Mouse (Mus musculus) thymus, postnatal 14 days (tissue): ENCODE measurements at regions not wholly inside any gene's neighbourhood (a gene's known extent, or its start where the extent isn't known, plus 50 kb on each side); places are given as distances from the start of the nearest gene placed in this dataset.

ENCODE experiments used
- DNase-seq: peaks from one replicate; pipeline ENCODE4 v3.0.0; 2021

DNA sequence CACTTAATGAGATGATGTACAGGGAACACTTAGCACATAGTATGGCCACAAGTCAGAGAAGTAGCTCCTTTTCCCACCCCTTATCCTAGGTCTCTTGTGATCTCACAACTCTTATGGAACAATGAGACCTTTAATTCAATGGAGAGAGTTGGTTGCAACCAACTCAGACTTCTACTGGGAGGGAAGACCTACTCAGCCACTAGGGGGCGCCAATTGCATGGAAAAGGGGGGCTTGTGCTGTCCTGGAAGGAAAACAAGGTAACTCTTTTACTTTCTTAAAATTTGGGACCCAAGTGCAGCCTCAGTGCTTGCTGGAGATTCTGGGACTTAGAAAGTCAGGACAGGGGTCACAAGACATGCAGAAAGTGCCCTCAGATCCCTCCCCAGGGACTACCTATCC, 60.7 kb upstream of the Kcnj15 start:
- peak; percentile 83 for DNase-seq

DNA sequence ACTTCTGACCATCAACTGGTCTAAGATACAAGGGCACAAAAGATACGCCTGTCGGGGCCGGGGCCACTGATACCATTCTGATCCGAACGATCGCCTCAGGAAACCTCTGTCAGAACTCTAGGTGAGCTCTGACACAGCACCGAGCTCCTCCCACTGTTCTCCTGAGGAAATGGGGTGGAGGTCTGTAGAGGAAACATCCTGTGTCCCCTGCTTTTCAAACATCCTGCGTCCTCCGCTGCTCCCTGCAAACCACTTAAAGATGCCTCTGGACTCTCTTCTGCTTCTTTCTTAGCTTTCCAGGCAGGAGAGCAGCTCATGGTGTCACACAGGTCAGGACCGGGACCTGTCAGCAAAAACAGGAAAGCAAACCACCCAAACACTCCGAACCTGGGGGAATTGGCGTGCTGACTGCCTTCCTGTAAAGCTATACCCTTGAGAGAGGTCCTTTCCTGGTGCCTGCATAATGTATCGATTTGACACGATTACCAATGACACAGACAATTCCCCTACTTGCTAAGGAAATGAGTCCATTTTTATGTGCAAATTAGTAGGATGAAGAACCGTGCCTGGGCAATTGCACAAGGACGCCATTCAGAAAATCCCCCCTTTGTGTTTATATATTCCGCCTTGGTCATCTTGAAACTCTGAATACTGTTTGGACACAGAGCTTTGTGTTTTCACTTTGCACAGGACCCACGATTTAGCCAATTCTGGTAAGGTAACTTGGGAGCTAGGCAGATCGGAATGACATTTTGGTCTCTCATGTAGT, 58.4 kb upstream of the Kcnj15 start:
- no peak for DNase-seq

DNA sequence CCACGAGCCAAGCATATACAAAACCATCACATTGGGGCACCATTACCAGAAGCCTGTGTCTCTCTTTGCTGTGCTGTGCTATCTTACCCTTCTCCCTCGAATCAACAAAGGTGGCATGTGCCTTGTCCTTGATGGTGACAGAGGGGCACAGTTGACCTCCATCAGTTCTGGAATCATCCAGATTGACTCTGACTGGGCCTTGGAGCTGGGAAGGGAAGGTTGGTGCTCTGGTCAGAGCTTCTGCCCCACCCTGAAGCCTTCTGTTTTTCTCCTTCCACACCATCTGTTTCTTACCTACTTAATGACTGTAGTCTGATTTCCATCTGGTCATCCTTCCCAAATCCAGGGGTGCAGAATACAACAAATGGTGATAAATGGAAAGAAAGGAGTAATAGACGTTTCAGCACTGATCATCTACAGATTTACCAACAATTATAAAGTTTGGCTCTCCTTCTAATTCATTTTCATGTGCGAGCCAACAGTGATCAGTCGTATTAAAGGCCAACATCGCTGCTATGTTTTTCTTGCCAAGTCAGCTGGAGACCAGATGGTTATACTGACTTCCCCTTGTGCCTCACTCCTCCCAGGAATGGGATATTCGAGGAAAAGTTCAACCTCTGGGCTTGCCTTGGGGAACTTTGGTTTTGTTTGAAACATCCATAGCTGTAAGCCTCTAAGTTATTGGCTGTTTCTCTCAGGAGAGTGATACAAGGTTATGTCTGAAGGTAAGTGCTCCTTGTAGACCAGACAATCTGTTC, 55.1 kb upstream of the Kcnj15 start:
- no peak for DNase-seq

DNA sequence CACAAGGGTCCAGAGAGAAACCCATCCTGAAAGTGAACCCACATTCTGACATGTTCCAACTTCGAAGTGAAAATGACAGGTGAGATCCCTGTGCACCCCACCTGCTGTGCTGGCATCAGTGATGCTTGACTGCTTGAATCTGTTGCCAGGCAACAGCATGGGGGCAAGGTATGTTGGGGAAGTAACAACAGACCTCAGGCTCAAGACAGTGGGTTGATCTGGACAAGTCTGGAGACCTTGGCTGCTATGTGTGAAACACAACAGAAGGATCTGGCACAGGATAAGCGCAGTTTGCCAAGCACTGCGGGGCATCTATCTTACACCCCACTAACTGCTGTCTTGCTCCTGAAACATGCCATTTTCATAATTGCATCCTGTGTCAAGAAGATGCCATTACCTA, 54.3 kb upstream of the Kcnj15 start:
- no peak for DNase-seq

DNA sequence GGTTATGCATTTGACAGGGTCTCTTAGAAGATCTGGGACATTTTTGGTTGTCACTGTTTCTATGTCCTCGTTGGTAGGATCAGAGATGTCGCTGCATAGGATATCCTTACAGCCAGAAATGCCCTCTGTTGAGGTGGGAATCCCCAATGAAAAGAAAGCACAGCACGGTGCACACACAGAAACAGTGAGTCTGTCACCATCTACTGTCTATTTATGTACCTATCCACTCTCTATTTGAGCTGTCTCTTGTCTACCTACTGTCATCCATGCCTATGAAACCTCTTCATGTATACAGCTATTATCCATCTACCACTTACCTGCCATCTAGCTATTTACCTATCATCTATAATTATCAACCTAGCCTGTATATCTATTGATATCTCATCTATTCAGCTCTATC, 53.6 kb upstream of the Kcnj15 start:
- no peak for DNase-seq

DNA sequence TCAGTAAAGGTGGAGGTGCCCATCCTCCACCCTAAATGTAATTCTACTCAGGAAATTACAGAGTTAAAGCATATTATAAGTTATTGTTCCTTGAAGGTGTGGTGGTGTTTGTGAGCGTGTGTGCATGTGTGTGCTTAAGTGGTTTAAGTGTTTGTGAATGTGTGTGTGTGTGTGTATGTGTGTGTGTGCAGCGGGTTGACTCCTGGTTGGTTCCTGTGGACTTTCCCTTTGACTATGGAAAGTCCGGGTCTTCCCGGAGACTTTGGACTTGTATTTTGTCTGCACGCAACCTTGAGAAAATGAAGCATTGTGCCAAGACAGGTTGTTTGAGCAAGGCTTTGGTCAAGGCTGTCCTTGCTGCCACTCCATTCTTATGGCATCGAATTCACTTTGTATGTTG, 52.9 kb upstream of the Kcnj15 start:
- no peak for DNase-seq

DNA sequence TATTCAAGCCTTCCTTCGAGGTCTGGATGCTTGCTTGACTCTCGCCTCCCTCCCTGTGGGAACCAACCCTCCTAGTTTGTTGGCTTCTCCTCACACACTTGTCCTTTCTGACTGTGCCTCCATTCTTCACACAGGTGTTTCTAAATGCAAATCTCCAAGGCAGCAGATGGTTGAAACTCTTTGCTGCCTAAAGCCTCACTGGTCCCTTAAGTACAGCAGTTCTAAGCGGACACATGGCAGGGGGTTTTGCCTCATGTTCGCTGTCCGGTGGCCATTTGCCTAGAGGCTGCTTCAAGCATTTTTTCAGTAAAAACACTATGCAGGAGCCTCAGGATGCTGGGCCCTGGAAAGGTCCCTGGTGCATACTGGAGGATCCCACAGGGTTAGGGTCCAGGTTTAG, 50.9 kb upstream of the Kcnj15 start:
- DNase-seq: no peak

DNA sequence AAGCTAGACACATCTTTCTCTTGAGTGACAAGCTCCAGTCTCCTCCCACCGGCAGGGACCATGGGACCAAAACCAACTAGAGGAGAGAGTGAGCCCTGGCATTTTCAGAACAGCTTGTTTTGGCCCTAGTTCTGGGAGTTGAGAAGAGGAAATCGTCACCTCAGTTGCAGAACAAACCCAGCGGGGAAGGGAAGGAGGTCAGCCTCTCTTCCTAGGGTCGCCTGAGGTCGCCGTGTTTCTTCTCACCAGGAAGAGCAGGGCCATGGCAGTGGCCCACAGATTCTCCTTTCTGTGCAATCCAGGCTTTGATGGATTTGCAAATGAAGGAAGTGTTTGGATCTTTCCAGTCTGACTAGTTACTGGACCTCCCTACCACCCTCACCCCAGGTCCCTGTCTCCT, 49.8 kb upstream of the Kcnj15 start:
- DNase-seq: no peak
